Mouse (Mus musculus) cerebellum, adult 9-10 months (tissue): ENCODE measurements at regions not wholly inside any gene's neighbourhood (a gene's known extent, or its start where the extent isn't known, plus 50 kb on each side); places are given as distances from the start of the nearest gene placed in this dataset.
A peak's percentile ranks its signal among the peaks of the same experiment; 100 is the strongest.

Experiments used
- DNase-seq: peaks from one replicate; pipeline ENCODE4 v3.0.0; 2022

DNA sequence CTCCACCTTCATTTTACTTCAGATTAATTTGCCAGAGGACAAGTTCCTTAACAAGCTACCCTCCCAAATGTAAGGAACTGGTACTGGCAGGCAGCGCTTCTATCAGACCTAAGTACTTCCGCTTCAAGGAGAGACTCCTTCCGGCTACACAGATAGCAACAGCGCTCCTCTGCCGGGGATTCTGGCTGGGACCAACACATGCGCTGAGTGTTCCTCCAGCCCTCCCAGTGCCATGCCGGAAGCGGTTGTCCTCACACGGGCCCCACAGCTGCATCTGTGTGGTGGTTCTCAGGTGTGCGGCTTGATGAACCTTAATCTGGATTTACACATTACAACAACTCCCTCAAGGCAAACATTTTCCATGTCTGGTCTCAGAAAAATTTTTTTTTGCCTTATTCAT is 336.1 kb upstream of the Map3k7 start:
- DNase-seq = no peak

DNA sequence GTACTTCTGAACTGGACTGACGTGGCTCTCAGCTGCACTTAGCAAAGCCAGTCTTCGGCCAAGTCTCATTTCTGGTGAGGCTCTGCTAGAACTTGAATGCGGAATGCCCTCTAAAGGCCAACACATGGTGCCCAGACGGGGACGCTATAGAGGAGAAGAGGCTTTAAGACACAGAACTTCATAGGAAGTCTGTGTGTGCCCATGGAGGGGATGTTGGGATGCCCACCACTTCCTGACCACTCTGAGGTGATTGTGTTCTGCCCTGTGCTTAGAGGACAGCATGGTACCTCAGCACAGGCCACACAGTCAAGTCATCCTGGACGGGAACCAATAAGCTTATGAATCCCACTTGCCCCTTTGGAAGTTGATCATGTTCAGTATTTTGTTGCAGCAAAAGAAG is 325.3 kb upstream of the Map3k7 start:
- no peak for DNase-seq

DNA sequence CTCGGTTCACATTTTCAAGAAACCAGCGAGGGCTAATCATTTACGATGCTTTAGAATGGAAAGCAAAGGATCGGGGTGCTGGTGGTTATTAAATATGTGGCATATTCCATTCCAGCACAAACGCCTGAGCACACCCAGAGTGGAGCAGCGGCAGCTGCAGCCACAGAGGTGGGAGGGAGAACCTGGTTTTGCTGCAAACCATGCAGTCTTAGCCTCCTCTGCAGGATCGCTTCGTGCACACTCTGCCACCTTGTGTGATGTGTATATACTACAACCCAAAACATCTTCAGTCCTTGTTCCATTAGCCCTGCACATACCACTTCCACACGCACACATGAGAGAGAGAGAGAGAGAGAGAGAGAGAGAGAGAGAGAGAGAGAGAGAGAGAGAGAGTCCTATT is 321.7 kb upstream of the Map3k7 start:
- peak; percentile 43 for DNase-seq

DNA sequence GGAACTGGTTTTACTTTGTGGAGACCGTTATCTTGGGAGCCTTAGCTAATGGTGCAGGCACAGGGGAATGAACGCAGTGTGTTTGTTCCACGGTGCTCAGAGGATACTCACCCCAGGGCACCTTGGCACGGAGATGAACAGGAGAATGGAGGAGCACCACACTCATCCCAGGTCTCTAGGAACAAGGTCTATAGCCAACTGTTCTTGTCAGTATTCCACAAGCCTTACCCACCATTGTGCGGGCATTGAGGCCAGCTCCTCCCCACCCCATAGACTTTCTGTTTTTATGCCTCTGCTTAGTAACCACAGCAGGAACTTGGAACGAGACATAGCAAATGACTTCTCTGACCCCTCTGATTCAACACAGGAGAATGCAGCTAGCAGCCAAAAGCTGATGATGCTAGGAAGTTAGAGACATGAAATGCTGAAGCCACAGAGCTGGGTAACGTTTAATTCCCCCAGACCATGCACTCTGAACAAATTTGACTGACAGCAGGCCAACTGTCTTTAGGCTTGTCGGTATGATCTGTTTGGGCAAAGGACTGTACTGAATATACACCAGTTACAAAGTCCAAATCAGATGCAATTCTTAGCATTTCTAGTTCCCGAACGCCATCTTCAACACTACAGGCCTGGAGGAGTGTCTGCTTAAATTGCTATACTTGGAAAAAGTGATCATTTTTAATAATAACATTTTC is 321.2 kb upstream of the Map3k7 start:
- DNase-seq = peak; percentile 4

DNA sequence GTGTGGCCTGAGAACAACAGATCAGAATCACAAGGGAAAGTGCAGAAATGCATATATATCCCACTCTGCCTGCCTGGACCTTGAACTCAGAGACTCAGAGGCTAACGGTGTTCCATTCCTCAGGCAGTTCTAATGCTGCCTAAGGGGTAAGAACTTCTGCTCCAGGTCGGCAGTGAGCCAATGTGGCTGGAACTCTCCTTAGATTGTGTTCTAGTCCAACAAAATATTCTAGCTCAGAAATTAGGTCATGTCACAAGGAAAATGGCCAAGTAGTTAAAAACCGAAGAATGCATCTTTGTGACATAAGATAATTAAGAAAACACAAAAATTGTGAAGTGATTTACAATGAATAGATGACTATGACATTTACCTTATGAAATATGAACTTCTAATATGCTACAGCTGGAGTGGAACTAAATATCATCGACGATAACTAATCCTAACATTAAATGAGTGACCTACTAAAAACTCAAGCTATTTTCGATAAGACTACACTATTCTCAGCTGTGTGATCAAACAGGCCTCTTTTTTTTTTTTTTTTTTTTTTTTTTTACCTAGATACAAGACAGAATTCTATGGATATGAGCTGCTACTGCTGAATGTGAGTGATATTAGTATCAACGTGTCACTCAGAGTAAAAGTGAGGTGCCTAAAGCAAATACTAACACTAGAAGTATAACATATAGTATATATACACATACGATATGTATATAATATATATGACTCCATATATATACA is 315.1 kb upstream of the Map3k7 start:
- DNase-seq = peak; percentile 8

DNA sequence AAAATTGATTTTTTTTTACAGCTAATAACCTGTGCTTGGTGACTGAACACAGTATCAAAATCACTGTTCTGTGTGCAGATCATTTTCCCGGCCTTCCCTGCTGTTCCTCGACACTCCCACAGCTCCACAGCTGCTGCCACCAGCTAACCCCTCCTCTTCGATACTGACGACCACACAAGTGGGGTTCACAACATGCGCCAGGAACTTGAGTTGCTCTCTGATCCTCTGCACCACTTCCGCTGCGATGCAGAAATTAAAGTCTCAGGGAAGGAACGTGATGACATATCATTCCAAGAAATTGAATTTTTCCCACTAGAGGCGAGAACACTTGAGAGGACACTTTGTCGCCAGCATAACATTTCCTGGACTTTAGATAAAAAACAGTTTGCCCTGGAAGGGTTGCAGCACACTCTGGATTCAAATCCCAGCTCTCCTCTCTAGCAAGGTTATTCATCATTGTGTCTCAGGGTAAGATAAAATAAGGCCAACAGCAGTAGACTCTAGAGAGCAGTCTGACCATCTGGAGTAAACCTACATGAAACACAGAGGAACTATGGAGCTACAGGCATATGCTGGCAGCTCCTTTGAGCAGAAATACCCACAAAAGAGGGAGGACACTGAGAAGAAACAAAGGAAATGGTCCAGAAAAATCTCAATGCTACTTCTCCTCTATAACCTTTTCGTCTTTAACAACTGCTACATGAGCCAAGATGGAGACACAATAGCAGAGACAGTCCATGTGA is 308.4 kb upstream of the Map3k7 start:
- no peak for DNase-seq

DNA sequence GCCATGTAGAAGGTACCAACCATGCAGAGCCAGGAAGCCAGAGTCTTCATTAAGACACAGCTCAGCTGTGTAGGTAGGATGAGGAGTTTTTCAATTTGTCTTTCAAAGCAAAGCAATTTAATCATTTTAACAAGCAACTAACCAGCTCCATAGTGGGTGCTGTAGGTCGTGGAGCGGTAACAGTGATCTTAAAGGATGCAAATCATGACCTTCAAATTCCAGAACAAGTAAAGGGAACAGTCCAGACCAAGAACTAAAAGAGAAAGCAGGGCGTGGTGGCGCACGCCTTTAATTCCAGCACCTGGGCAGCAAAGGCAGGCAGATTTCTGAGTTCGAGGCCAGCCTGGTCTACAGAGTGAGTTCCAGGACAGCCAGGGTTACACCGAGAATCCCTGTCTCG is 307.8 kb upstream of the Map3k7 start:
- no peak for DNase-seq

DNA sequence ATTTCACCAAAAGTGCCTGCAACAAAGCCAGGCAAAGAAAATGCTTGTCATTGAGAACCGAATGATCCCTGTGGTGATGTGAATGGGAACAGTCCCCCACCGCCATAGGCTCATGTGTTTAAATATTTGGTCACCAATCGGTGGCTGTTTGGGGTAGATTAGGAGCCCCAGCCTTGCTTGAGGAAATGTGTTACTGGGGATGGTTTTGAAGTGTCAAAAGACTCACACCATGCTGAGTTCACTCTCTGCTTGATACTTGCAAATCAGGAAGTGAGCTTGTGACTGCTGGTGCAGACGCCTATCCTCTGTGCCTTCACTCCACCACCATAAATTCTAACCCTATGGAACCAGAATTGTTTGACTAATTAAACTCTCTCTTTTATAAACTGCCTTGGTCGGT is 305.1 kb upstream of the Map3k7 start:
- DNase-seq = no peak

DNA sequence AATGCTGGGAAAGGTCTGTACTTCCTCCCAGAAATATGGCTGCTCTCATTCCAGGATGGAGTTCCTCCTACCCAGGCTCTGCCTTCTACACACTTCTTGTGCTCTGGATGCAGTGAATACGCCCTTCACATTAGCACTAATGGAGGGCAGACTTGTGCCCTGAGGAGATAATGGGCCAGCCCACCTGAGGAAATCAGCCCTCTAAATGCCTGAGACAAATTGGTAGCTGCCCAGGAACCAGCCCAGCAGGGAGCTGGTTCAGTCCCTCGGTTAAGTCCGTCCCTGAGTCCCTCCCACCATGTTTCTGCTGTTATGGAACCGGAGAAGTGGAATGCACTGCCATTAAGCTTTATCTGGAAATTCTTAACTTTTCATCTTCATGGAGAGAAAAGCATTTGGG is 303.0 kb upstream of the Map3k7 start:
- DNase-seq = no peak

DNA sequence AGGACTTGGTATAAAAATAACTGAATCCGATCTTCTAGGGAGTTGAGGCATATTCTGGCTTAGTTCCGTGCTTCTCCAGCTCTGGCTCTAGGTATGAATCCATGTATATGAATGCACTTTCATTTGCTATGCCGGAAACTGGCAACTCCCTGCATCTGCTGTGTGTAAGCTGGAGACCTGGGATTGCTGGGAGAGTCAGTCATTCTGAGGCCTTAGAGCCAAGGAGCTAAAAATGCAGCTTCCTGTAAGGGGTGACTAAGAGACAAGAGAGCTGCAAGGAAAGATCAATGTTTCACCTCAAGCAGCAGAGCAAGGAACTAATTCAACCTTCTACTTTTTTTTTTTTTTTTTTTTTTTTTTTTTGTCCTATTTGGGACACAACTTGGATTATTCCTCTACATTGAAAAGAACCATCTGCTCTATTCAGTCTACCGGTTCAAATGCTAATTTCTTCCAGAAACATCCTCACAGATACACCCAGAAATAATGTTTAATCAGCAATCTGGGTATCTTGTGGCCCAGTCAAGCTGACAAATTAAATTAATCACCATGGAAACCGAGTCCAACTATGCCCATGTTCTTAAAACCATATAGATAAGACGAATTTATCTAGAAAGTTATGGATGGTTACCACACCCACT is 292.2 kb upstream of the Map3k7 start:
- DNase-seq = no peak

DNA sequence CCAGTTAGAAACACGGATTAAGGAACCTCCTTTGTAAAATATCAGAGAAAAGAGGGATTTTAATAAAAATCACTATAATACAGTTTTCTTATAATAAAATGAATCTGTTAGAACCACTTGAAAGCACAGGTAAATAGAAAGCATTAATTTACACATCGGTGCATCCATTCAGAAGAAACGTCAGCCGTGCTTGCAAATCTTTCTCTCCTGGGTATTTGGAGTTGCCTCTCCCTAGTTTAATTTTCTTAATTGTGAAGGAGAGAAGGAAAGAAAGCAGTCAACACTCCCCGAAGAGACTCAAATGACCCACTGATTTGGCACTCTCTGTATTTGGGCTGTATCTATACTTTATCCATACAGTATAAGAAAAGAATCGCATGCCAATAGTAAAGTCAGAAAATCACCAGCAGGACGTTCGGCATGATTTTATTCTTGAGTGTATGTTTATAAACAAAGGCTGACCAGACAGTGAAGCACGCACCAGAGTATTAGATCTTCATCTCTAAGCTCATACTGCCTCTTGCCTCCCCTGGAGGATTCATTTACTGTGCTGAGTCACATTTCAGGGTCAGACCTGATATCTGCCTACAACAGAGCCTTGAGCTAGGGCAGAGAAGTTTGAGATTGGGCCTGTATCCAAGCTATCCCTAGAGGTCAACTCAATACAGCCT is 291.6 kb upstream of the Map3k7 start:
- DNase-seq = no peak

DNA sequence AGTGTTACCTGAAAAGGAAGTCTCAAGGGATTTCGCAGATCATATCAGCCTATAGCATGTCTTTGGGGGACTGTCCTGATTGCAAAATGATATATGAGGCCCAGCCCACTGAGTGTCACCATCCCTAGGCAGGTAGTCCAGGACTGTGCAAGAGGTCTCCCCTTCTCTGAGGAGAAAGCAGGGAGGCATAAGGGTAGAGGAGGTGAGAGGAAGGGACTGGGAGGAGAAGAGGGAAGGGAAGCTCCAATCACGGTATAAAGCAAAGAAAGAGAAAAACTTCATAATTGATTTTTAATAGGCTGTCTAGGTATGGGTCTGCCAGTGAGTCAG is 291.1 kb upstream of the Map3k7 start:
- no peak for DNase-seq

DNA sequence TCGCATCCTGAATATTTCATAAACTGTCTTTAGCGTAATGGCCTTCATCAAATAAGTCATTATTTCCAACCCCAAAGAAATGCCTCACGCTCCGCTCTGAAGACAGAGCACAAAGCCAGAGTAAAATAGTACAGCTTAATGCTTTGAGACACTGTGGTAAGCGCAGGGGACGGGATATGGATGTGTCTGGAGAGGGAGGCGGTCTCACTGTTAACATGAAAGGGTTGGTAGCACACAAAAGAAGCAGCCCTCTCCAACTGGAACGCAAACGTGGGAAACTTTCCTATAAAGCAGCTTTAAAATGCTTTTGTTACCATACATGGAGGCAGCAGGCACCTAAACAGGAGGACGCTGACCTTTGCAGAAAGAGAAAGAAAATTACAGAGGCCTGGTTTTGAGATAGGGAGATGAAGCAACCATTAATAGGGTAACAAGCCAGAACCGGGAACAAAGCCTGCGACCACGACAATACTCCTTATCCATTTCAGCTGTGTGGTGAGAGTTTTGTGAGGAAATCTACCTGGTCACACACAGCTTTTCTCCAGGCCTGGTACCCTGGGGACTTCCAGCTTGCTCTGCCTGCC is 284.8 kb upstream of the Map3k7 start:
- DNase-seq = no peak

DNA sequence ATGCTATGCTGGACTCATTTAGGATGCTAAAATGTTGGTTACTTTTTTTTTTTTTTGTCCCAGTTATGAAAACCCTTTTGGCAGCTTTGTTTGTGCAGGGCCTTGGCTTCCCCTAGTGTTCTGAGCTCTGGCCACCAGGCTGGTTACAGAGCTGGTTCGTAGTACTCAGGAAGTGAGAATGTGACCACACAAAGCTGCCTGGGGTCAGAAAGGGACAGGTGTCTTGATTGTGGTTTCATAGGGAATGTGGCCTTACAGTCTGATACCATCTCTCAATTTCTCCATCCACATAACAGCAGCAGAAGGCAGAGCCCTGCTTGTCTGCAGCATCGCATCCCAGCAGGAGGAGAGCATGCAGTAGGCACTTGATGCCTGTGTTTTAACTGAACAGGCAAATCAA is 282.9 kb upstream of the Map3k7 start:
- no peak for DNase-seq

DNA sequence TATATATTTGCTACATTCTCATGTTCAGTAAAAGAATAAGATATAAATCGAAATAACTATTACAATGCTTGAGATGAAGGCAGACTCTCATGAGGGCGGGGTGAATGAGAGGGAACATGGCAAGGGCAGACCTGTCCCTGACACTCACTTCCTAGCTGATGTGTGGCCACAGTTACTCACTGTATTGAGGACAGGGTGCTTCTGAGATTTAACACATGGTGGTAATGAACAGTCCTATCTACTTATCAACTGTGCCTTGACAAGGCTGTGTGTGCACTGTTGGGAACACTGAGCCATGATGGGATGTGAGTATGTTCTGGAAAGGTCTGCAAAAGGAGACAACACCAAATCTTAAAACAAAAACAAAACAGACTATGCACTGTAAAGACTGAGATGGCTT is 274.8 kb upstream of the Map3k7 start:
- no peak for DNase-seq

DNA sequence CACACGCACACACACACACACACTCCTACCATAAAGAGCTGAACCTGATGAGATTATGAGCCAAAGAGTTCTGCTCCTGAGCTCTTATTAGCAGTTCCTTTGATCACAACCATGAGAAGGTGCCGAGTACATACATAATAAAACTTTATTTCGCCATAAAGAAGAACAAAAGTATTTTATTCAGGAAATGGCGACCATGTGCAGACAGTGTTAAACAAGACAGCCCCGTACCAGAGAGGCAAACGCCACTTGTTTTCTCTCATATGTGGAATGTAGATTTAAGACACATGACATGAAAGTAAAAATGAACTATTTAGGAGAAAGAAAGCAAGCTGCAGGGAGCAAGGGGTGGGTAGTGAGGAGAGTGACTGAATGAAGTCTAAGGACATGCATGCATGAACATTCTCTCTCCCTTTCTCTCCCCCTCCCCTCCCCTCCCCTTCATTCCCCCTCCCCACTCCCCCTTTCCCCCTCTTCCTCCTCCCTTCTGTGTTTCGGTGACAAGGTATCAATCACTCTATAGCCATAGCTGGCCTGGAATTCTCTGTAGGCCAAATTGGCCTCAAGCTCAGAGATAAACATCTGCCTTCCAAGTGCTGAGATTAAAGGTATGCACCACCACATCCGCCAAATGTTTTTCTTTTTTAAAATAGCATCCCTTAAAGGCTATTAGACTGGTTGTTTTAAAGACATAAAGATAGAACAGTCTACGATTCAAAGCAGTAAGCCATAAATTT is 266.0 kb upstream of the Map3k7 start:
- DNase-seq = no peak

DNA sequence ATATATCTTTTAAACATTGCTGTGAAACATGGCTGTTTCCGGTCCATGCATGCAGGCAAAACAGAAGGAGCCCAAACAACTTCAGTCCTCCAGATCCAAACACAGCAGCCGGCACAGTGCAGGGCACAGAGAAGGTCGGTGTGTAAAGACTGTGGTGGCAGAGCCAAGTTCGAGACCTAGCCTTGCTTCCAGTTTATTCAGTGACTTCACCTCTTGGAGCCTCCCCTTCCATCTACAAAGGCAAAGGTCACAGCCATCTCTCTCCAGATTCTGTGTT is 265.5 kb upstream of the Map3k7 start:
- DNase-seq = no peak

DNA sequence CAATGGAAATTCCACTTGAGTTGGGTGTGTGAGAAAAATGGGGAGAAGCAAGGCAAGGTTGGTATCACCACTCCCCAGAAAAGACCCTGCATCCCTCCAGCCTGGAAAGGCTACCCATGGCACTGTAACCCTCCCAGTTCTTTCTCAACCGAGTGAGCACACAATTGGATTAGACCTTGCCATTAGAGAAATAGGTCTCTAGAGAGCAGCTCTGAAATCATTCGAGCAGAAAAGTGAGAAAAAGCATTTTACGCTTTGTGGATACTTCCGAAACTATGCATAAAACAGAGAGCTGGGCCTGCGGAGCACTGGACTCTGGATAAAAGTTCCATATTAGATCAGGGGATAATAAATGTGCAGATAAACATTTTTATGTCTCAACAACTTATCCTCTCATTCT is 264.6 kb upstream of the Map3k7 start:
- DNase-seq = no peak

DNA sequence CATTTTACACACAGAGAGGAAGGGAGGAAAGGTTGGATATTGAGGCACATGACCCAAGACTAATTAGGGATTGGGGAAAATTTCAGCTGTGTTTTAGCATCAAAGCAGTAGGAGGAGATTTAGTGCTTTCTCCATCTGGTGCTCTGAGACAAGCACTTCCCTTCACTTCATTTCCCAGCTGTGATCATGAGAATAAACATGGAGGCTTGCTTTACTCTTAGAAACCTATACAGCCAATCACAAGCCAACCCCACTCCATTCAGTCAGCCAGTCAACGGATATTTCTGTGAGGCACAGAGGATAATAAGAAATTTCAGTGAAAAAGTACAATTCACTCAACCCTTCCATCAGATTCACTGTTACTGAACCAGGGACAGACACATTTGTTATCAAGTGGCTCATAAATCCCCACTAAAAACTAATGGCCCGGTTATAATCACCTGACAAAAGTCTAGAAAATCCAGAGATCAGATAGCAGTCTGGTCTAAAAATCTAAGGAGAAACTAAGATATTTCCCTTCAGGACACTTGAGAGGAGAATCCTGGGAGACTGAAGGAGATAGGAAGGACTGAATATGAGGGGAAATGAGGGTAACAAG is 249.7 kb upstream of the Map3k7 start:
- DNase-seq = no peak

DNA sequence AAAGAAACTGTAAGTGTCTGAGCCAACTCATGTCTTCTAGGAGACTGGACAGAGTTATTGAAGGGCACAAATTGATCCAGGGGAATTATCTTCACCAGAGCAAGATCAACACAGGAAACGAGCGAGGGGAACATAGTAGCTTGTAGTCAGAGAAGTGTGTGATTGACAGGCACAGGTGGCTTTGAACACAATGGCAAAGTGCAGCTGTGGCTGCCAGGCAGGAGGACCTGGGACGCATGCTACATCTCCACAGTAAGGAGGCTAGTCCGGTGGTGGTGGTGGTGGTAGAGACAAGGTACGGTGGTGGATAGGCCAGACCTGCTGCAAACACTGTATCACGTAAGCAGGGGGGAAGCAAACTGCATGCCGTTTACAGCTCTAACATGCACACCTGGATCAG is 240.4 kb upstream of the Map3k7 start:
- DNase-seq = no peak

DNA sequence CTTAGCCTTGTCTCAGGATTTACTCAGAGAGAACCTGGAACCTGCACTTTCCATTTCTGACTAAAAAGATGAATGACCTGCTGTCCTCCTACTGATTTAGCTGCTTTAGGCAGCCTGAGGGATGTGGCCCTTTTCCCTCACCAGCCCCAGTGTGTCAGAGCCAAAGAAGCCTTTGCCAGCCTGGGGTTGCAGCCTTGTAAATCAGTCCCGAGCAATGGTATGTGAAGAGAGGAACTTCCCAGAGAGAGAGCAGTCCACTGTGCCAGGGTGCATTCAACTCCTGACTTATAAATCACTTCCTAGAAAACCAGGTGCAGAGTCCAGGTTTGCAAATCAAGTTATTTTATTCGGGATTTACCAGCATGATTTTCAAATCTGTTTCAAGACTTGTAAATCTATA is 239.5 kb upstream of the Map3k7 start:
- DNase-seq = no peak
